Mouse (Mus musculus) brain, adult 2 months (tissue): ENCODE measurements around the gene Sh2d7.
"Not testable (repeated sequence)": the region's sequence is repeated elsewhere in the genome, so short reads cannot be mapped to it uniquely, and the experiment has no call there.

Source experiments
- DNase-seq: peaks from one replicate; pipeline ENCODE4 v3.0.0; 2011; ENCODE audit warnings: low read depth, low spot score

Sh2d7 gene

GRCm38 (mm10) chr9:54544212-54544953, 5.6 kb downstream of the Sh2d7 start:
- DNase-seq, result no peak

- DNase-seq, result no peak
These were observed 6.2 kb downstream of the Sh2d7 start for GRCm38 (mm10) chr9:54544954-54545315.

GRCm38 (mm10) chr9:54547536-54547935, 8.8 kb downstream of the Sh2d7 start:
- peak; percentile 81 for DNase-seq

- no peak for DNase-seq
These were observed 10.6 kb downstream of the Sh2d7 start for GRCm38 (mm10) chr9:54549433-54549832.

GRCm38 (mm10) chr9:54552409-54552808, 13.6 kb downstream of the Sh2d7 start:
- peak; percentile 92 for DNase-seq

- DNase-seq, result peak; percentile 31
These were observed 16.3 kb downstream of the Sh2d7 start for GRCm38 (mm10) chr9:54555044-54555443.

- DNase-seq, result no peak
These were observed 19.9 kb downstream of the Sh2d7 start for GRCm38 (mm10) chr9:54558731-54559130.

GRCm38 (mm10) chr9:54559771-54560471, 21.1 kb downstream of the Sh2d7 start, which contains the start of gene Cib2:
Gene Cib2, minus strand, starts transcription at chr9:54560218.
- peak; percentile 93 for DNase-seq

GRCm38 (mm10) chr9:54560831-54561601, 22.2 kb downstream of the Sh2d7 start:
- no peak for DNase-seq

- no peak for DNase-seq
These were observed 28.2 kb downstream of the Sh2d7 start for GRCm38 (mm10) chr9:54566958-54567357.

GRCm38 (mm10) chr9:54568732-54569131, 29.9 kb downstream of the Sh2d7 start:
- peak; percentile 31 for DNase-seq

GRCm38 (mm10) chr9:54571130-54571839, 32.5 kb downstream of the Sh2d7 start:
- no peak for DNase-seq

- no peak for DNase-seq
These were observed 44.9 kb downstream of the Sh2d7 start for GRCm38 (mm10) chr9:54583712-54584111.

- DNase-seq, result not testable (repeated sequence)
These were observed 45.3 kb downstream of the Sh2d7 start for GRCm38 (mm10) chr9:54584127-54584526.

GRCm38 (mm10) chr9:54585839-54586198, 47.0 kb downstream of the Sh2d7 start:
- no peak for DNase-seq

- peak; percentile 97 for DNase-seq
These were observed 47.6 kb downstream of the Sh2d7 start, which contains the start of gene Idh3a for GRCm38 (mm10) chr9:54586199-54587061. Gene Idh3a, plus strand, starts transcription at chr9:54586334.

GRCm38 (mm10) chr9:54587863-54588262, 49.1 kb downstream of the Sh2d7 start:
- no peak for DNase-seq

- not testable (repeated sequence) for DNase-seq
These were observed 54.9 kb downstream of the Sh2d7 start for GRCm38 (mm10) chr9:54593652-54594051.
